Mouse (Mus musculus) midbrain, embryonic 13.5 days (tissue): Measurements from ENCODE around the gene Gm3045. TPM values are rescaled to one million over a fixed set of nuclear protein-coding genes. Genes with fewer than 3 reads are reported as not detected.

ENCODE experiments used
- ATAC-seq: fragments of 200-750 bp; cut with Nextera tagmentation; 2 replicates; pipeline ENCODE4 v1.8.0; 2017; ENCODE audit warnings: mild to moderate bottlenecking, moderate TSS enrichment, moderate library complexity
- H3K27ac ChIP-seq: fragments of 300-500 bp; sonication (generic); 2 replicates; pipeline ENCODE4 v1.5.1; 2015; ENCODE audit warnings: inconsistent platforms, mild to moderate bottlenecking, moderate library complexity
- H3K27me3 ChIP-seq: fragments of 300-500 bp; sonication (generic); 2 replicates; pipeline ENCODE4 v1.6.1; 2015; ENCODE audit warnings: mild to moderate bottlenecking, inconsistent platforms
- H3K36me3 ChIP-seq: fragments of 300-500 bp; sonication (generic); 2 replicates; pipeline ENCODE4 v1.6.1; 2015; ENCODE audit warnings: mild to moderate bottlenecking, inconsistent platforms
- H3K4me1 ChIP-seq: fragments of 300-500 bp; sonication (generic); replicated peaks from 2 replicates; pipeline ENCODE4 v1.6.1; 2015; ENCODE audit warnings: inconsistent platforms
- H3K4me2 ChIP-seq: fragments of 300-500 bp; sonication (generic); replicated peaks from 2 replicates; pipeline ENCODE4 v1.6.1; 2015; ENCODE audit warnings: moderate library complexity, mild to moderate bottlenecking, inconsistent platforms
- H3K4me3 ChIP-seq: fragments of 300-500 bp; sonication (generic); replicated peaks from 2 replicates; pipeline ENCODE4 v1.5.1; 2015; ENCODE audit warnings: mild to moderate bottlenecking, inconsistent platforms
- H3K9ac ChIP-seq: fragments of 300-500 bp; sonication (generic); replicated peaks from 2 replicates; pipeline ENCODE4 v1.6.1; 2015; ENCODE audit warnings: mild to moderate bottlenecking, inconsistent platforms
- H3K9me3 ChIP-seq: fragments of 300-500 bp; sonication (generic); 2 replicates; pipeline ENCODE4 v1.6.1; 2016; ENCODE audit warnings: mild to moderate bottlenecking, inconsistent platforms
- WGBS: fragments of 180-500 bp; shearing (Covaris S2); methylation state at CpG from one replicate; pipeline ENCODE4 v1.1.7; 2015; 5-methylcytosine and 5-hydroxymethylcytosine counted together
- polyA plus RNA-seq: library from polyadenylated mRNA; unstranded; fragments of >200 nt; fragmentation: Nextera tagmentation; extraction: Ambion mirVana; gene quantifications from 2 replicates; pipeline ENCODE4 v1.2.1, GENCODE M21; 2015

The Gm3045 gene
- polyA plus RNA-seq, result not detected in 2 replicates

GRCm38 (mm10) chr13:56426365-56426764 is at the start of gene Gm3045:
Gene Gm3045, plus strand, starts transcription at chr13:56426594.
- H3K4me3 ChIP-seq, result no peak within 1 kb of the TSS
- H3K4me2 ChIP-seq, result no peak within 1 kb of the TSS
- no peaks in the 10 kb centered on the region for H3K9me3 ChIP-seq
- peaks cover 49% of the 10 kb centered on the region for H3K27me3 ChIP-seq
- no peak within 1 kb of the TSS for H3K27ac ChIP-seq
- H3K9ac ChIP-seq, result no peak within 1 kb of the TSS
- H3K4me1 ChIP-seq, result peaks cover 17% of the 10 kb centered on the region; the same call in 1 of the 2 replicates
- 84% methylated on average over 4 of the region's 4 CpGs for WGBS
- no peaks in the 10 kb centered on the region for H3K36me3 ChIP-seq
- ATAC-seq, result no peak

GRCm38 (mm10) chr13:56380855-56381685 is 45.3 kb upstream of the Gm3045 start:
- Histone ChIP-seq H3K36me3 (no peaks in the 10 kb centered on the region), H3K4me3 (no peak overlapping the region), H3K4me2 (no peak overlapping the region), H3K9me3 (no peaks in the 10 kb centered on the region), H3K4me1 (no peaks in the 10 kb centered on the region), H3K9ac (no peak overlapping the region), H3K27me3 (no peaks in the 10 kb centered on the region), H3K27ac (no peak overlapping the region)
- ATAC-seq, result no peak
- 74% methylated on average over 14 of the region's 14 CpGs for WGBS

DNA sequence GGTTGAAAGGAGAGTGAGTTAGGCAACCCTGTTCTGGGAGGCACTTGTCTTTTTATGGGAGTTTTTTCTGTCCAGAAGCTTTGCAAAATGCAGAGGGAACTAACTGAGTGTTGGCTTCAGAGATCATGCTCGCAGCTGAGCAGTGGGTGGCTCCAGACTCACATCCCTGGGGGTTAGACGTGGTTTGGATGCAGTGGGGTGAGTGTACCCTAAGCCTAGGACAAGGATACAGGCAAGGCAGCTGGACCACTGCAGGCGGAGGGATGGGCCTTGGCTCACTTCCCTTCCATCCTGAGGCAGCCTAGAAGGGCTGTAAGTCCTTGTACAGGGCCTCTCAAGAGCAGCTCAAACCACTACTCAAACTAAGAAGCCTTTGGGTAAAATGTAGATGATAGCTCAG is 43.0 kb upstream of the Gm3045 start:
- Histone ChIP-seq H3K27ac (no peak overlapping the region), H3K4me1 (no peaks in the 10 kb centered on the region), H3K4me3 (no peak overlapping the region), H3K27me3 (no peaks in the 10 kb centered on the region), H3K9me3 (no peaks in the 10 kb centered on the region), H3K36me3 (no peaks in the 10 kb centered on the region), H3K9ac (no peak overlapping the region), H3K4me2 (no peak overlapping the region)
- ATAC-seq, result no peak
- WGBS, result 79% methylated on average over 3 of the region's 3 CpGs

- 71% methylated on average over 9 of the region's 9 CpGs for WGBS
- H3K27ac ChIP-seq, result no peak overlapping the region
- no peaks in the 10 kb centered on the region for H3K9me3 ChIP-seq
- no peak overlapping the region for H3K4me2 ChIP-seq
- no peaks in the 10 kb centered on the region for H3K4me1 ChIP-seq
- H3K27me3 ChIP-seq, result no peaks in the 10 kb centered on the region
- ATAC-seq, result no peak
- H3K36me3 ChIP-seq, result no peaks in the 10 kb centered on the region
- H3K9ac ChIP-seq, result no peak overlapping the region
- H3K4me3 ChIP-seq, result no peak overlapping the region
Observed at GRCm38 (mm10) chr13:56386411-56386810, 40.0 kb upstream of the Gm3045 start.

- no peak for ATAC-seq
- Histone ChIP-seq H3K27me3 (no peaks in the 10 kb centered on the region), H3K9ac (no peak overlapping the region), H3K4me3 (no peak overlapping the region), H3K4me1 (no peaks in the 10 kb centered on the region), H3K4me2 (no peak overlapping the region), H3K36me3 (no peaks in the 10 kb centered on the region), H3K27ac (no peak overlapping the region), H3K9me3 (no peaks in the 10 kb centered on the region)
- WGBS, result 87% methylated on average over 5 of the region's 5 CpGs
Observed at GRCm38 (mm10) chr13:56387374-56387773, 39.0 kb upstream of the Gm3045 start.

DNA sequence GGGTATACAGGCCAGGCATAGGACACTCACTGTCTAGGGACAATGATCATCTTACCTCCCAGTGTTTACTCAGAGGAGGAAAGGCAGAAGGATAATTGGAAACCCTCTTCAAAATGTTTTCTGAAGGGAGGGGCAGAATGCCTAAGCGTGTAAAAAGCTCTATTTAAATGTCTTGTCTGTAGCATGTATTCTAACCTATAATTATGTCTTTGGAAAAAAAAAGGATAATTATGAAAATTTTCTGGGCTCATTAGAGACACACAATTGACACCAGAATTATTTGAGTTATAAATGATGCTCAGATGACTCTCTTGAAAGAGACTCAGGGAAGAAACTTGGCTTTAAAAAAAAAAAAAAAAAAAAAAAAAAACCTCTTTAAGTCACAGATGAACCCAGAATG is 38.4 kb upstream of the Gm3045 start:
- no peak overlapping the region for H3K9ac ChIP-seq
- no peak overlapping the region for H3K27ac ChIP-seq
- H3K9me3 ChIP-seq, result no peaks in the 10 kb centered on the region
- ATAC-seq, result no peak
- no peaks in the 10 kb centered on the region for H3K36me3 ChIP-seq
- no peak overlapping the region for H3K4me2 ChIP-seq
- no peak overlapping the region for H3K4me3 ChIP-seq
- no peaks in the 10 kb centered on the region for H3K4me1 ChIP-seq
- no peaks in the 10 kb centered on the region for H3K27me3 ChIP-seq
- 76% methylated on average over 1 of the region's 1 CpGs for WGBS

DNA sequence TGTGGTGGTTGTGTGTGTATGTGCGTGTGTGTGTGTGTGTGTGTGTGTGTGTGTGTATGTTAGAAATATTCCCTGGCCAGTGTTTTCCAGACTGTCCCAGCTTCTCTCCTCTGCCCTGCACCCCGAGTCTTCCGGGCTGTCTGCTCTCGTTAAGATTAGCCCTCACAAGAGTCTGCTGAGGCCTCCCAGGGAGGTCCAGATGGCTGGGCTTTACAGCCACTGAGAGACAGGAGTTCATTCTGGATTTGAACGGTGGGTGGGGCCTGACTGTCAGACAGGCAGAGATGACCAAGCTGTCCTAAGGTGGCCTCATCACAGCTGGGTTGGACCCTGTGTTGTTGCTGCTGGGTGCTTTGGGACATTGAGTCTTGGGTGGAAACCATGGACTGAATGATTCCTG is 28.8 kb upstream of the Gm3045 start:
- Histone ChIP-seq H3K4me2 (no peak overlapping the region), H3K27me3 (no peaks in the 10 kb centered on the region), H3K36me3 (no peaks in the 10 kb centered on the region), H3K9ac (no peak overlapping the region), H3K9me3 (no peaks in the 10 kb centered on the region), H3K4me3 (no peak overlapping the region), H3K4me1 (no peaks in the 10 kb centered on the region), H3K27ac (no peak overlapping the region)
- no peak for ATAC-seq
- whole genome bisulfite sequencing, result 42% methylated on average over 5 of the region's 5 CpGs

- 52% methylated on average over 4 of the region's 4 CpGs for WGBS
- H3K4me2 ChIP-seq, result no peak overlapping the region
- H3K4me3 ChIP-seq, result no peak overlapping the region
- ATAC-seq, result no peak
- no peaks in the 10 kb centered on the region for H3K36me3 ChIP-seq
- H3K9ac ChIP-seq, result no peak overlapping the region
- H3K9me3 ChIP-seq, result no peaks in the 10 kb centered on the region
- no peak overlapping the region for H3K27ac ChIP-seq
- H3K4me1 ChIP-seq, result no peaks in the 10 kb centered on the region
- H3K27me3 ChIP-seq, result 0 out of 2 replicates have a peak, but pooled peaks cover 2% of the 10 kb centered on the region
Observed at GRCm38 (mm10) chr13:56401186-56401585, 25.2 kb upstream of the Gm3045 start.

GRCm38 (mm10) chr13:56403381-56404086 is 22.9 kb upstream of the Gm3045 start:
- Histone ChIP-seq H3K27ac (no peak overlapping the region), H3K27me3 (0 out of 2 replicates have a peak, but pooled peaks cover 2% of the 10 kb centered on the region), H3K4me2 (no peak overlapping the region), H3K4me1 (no peaks in the 10 kb centered on the region), H3K4me3 (no peak overlapping the region), H3K9me3 (no peaks in the 10 kb centered on the region), H3K9ac (no peak overlapping the region), H3K36me3 (no peaks in the 10 kb centered on the region)
- no peak for ATAC-seq
- WGBS, result 83% methylated on average over 8 of the region's 8 CpGs

GRCm38 (mm10) chr13:56404511-56405140 is 21.8 kb upstream of the Gm3045 start:
- Histone ChIP-seq H3K36me3 (no peaks in the 10 kb centered on the region), H3K4me3 (no peak overlapping the region), H3K9me3 (no peaks in the 10 kb centered on the region), H3K4me2 (no peak overlapping the region), H3K9ac (no peak overlapping the region), H3K27me3 (0 out of 2 replicates have a peak, but pooled peaks cover 2% of the 10 kb centered on the region), H3K27ac (no peak overlapping the region), H3K4me1 (no peaks in the 10 kb centered on the region)
- WGBS, result 82% methylated on average over 6 of the region's 6 CpGs
- no peak for ATAC-seq

DNA sequence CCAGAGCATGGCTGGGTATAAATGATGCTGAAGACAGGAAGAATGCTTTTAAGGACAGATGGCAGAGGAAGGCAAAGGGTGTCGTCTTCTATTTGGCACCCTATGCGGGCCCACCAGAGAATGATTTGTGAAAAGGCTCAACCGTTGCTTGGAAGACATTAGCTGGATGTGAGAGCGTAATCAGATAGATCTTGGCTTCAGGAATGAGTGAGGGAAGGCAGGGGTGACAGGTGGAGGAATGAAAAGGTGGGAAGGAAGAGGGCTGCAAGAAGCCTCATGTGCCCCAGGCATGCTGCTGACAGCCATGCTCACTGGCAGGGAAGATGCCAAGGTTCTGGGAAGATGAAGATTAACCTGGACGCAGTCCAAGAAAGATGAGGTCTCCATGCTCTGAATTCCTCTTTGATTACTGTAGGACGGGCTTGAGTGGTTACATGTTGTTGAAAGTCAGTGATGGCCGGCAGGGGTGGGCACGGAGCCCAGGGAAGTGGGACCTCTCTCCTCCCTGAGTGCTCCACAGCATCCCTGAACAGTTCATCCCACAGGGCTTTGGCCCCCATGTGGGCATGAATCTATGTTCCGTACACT is 14.0 kb upstream of the Gm3045 start:
- no peak overlapping the region for H3K4me2 ChIP-seq
- H3K27me3 ChIP-seq, result peaks cover 23% of the 10 kb centered on the region
- H3K9me3 ChIP-seq, result no peaks in the 10 kb centered on the region
- no peak for ATAC-seq
- WGBS, result 90% methylated on average over 9 of the region's 9 CpGs
- no peaks in the 10 kb centered on the region for H3K36me3 ChIP-seq
- no peak overlapping the region for H3K27ac ChIP-seq
- no peak overlapping the region for H3K4me3 ChIP-seq
- peaks cover 9% of the 10 kb centered on the region for H3K4me1 ChIP-seq
- H3K9ac ChIP-seq, result no peak overlapping the region
